Mouse (Mus musculus): ENCODE measurements around the gene Fibp. TPM values are rescaled to one million over a fixed set of nuclear protein-coding genes. Genes with fewer than 3 reads are reported as not detected.

Gene Fibp
- polyA plus RNA-seq, 1 experiment from 2014 or later: 122 TPM

- H3K27me3 ChIP-seq: no peaks in the 10 kb centered on the region
- H3K9ac ChIP-seq: no peak overlapping the region
- 83% methylated on average over 3 of the region's 3 CpGs for WGBS
- no peaks in the 10 kb centered on the region for H3K9me3 ChIP-seq
- H3K4me2 ChIP-seq: no peak overlapping the region
- H3K4me1 ChIP-seq: peaks cover 31% of the 10 kb centered on the region
- no peak overlapping the region for H3K27ac ChIP-seq
- ATAC-seq (ENCODE audit: low FRiP score): no peak
- H3K36me3 ChIP-seq (replicated peaks): peaks cover 3% of the 10 kb centered on the region; the same call in 1 of the 2 replicates
- H3K4me3 ChIP-seq (replicated peaks): no peak overlapping the region
Measured at GRCm38 (mm10) chr19:5472857-5473256, 12.4 kb downstream of the Fibp start.

- ATAC-seq (ENCODE audit: low FRiP score): peak; percentile 64
- peak within 1 kb of the TSS; percentile 65 for H3K4me3 ChIP-seq (replicated peaks)
- peak within 1 kb of the TSS; percentile 97 for H3K4me2 ChIP-seq
- peak within 1 kb of the TSS; percentile 82 for H3K9ac ChIP-seq
- no peaks in the 10 kb centered on the region for H3K9me3 ChIP-seq
- 2% methylated on average over 22 of the region's 22 CpGs for WGBS
- no peaks in the 10 kb centered on the region for H3K27me3 ChIP-seq
- H3K36me3 ChIP-seq (replicated peaks): no peaks in the 10 kb centered on the region
- H3K4me1 ChIP-seq: peaks cover 31% of the 10 kb centered on the region
- H3K27ac ChIP-seq: peak within 1 kb of the TSS; percentile 66; the same call in 1 of the 2 replicates
Measured at GRCm38 (mm10) chr19:5473720-5474119, 13.3 kb downstream of the Fibp start, which contains the start of gene Efemp2. Gene Efemp2, plus strand, starts transcription at chr19:5473954.

GRCm38 (mm10) chr19:5474281-5475068 lies 14.1 kb downstream of the Fibp start:
- Histone ChIP-seq H3K4me3 (replicated peaks) (peak overlapping the region; percentile 65), H3K4me1 (peaks cover 31% of the 10 kb centered on the region), H3K9ac (peak overlapping the region; percentile 82), H3K27ac (peak overlapping the region; percentile 66; the same call in 1 of the 2 replicates), H3K9me3 (no peaks in the 10 kb centered on the region), H3K4me2 (peak overlapping the region; percentile 97), H3K36me3 (replicated peaks) (no peaks in the 10 kb centered on the region), H3K27me3 (no peaks in the 10 kb centered on the region)
- ATAC-seq (ENCODE audit: low FRiP score): peak; percentile 72
- 1% methylated on average over 59 of the region's 68 CpGs for WGBS

- Histone ChIP-seq H3K36me3 (replicated peaks) (no peaks in the 10 kb centered on the region; the same call in 1 of the 2 replicates), H3K4me2 (peak overlapping the region; percentile 97), H3K27me3 (no peaks in the 10 kb centered on the region), H3K9me3 (no peaks in the 10 kb centered on the region), H3K9ac (peak overlapping the region; percentile 82), H3K4me1 (peaks cover 31% of the 10 kb centered on the region), H3K4me3 (replicated peaks) (peak overlapping the region; percentile 65), H3K27ac (0 out of 2 replicates have a peak overlapping the region, but pooled peaks have one; percentile 66)
- 26% methylated on average over 13 of the region's 13 CpGs for WGBS
- no peak for ATAC-seq (ENCODE audit: low FRiP score)
Measured at GRCm38 (mm10) chr19:5475069-5475714, 14.8 kb downstream of the Fibp start.

- WGBS: 88% methylated on average over 10 of the region's 10 CpGs
Measured at GRCm38 (mm10) chr19:5477004-5477667, 16.7 kb downstream of the Fibp start.

GRCm38 (mm10) chr19:5477668-5478300 lies 17.4 kb downstream of the Fibp start:
- H3K9me3 ChIP-seq: no peaks in the 10 kb centered on the region
- no peak overlapping the region for H3K27ac ChIP-seq
- no peak overlapping the region; the same call in 1 of the 2 replicates for H3K4me2 ChIP-seq
- no peak overlapping the region for H3K4me3 ChIP-seq (replicated peaks)
- 89% methylated on average over 18 of the region's 18 CpGs for WGBS
- H3K36me3 ChIP-seq (replicated peaks): peaks cover 17% of the 10 kb centered on the region
- H3K27me3 ChIP-seq: no peaks in the 10 kb centered on the region
- peaks cover 26% of the 10 kb centered on the region for H3K4me1 ChIP-seq
- ATAC-seq (ENCODE audit: low FRiP score): no peak
- H3K9ac ChIP-seq: no peak overlapping the region

More at GRCm38 (mm10) chr19:5477004-5477667, 16.7 kb downstream of the Fibp start:
- no peak for ATAC-seq (ENCODE audit: low FRiP score)
- Histone ChIP-seq H3K36me3 (replicated peaks) (peaks cover 11% of the 10 kb centered on the region), H3K9ac (no peak overlapping the region), H3K9me3 (no peaks in the 10 kb centered on the region), H3K4me1 (peaks cover 26% of the 10 kb centered on the region), H3K27me3 (no peaks in the 10 kb centered on the region), H3K4me2 (no peak overlapping the region), H3K27ac (no peak overlapping the region), H3K4me3 (replicated peaks) (no peak overlapping the region)

GRCm38 (mm10) chr19:5480016-5480415 lies 19.6 kb downstream of the Fibp start:
- Histone ChIP-seq H3K9me3 (no peaks in the 10 kb centered on the region), H3K36me3 (replicated peaks) (peaks cover 39% of the 10 kb centered on the region), H3K4me2 (no peak overlapping the region), H3K9ac (no peak overlapping the region), H3K4me1 (peaks cover 11% of the 10 kb centered on the region), H3K27ac (no peak overlapping the region), H3K4me3 (replicated peaks) (no peak overlapping the region), H3K27me3 (no peaks in the 10 kb centered on the region)
- WGBS: 92% methylated on average over 10 of the region's 10 CpGs
- no peak for ATAC-seq (ENCODE audit: low FRiP score)

GRCm38 (mm10) chr19:5481398-5481797 lies 21.0 kb downstream of the Fibp start:
- peaks cover 52% of the 10 kb centered on the region for H3K36me3 ChIP-seq (replicated peaks)
- 93% methylated on average over 10 of the region's 10 CpGs for WGBS
- H3K9ac ChIP-seq: no peak overlapping the region
- H3K27me3 ChIP-seq: no peaks in the 10 kb centered on the region
- H3K4me2 ChIP-seq: no peak overlapping the region
- no peak for ATAC-seq (ENCODE audit: low FRiP score)
- H3K9me3 ChIP-seq: no peaks in the 10 kb centered on the region
- H3K4me1 ChIP-seq: peaks cover 2% of the 10 kb centered on the region; the same call in 1 of the 2 replicates
- H3K27ac ChIP-seq: no peak overlapping the region
- H3K4me3 ChIP-seq (replicated peaks): no peak overlapping the region

- Histone ChIP-seq H3K4me3 (replicated peaks) (no peak overlapping the region), H3K27me3 (no peaks in the 10 kb centered on the region), H3K36me3 (replicated peaks) (peaks cover 52% of the 10 kb centered on the region), H3K4me1 (peaks cover 21% of the 10 kb centered on the region), H3K27ac (no peak overlapping the region), H3K9me3 (no peaks in the 10 kb centered on the region), H3K9ac (no peak overlapping the region), H3K4me2 (no peak overlapping the region)
- WGBS: 95% methylated on average over 19 of the region's 19 CpGs
- ATAC-seq (ENCODE audit: low FRiP score): no peak
Measured at GRCm38 (mm10) chr19:5483386-5484359, 23.3 kb downstream of the Fibp start.

- Histone ChIP-seq H3K9me3 (no peaks in the 10 kb centered on the region), H3K4me2 (no peak overlapping the region), H3K4me1 (peaks cover 25% of the 10 kb centered on the region), H3K4me3 (replicated peaks) (no peak overlapping the region), H3K9ac (no peak overlapping the region), H3K27ac (no peak overlapping the region), H3K27me3 (no peaks in the 10 kb centered on the region), H3K36me3 (replicated peaks) (peaks cover 52% of the 10 kb centered on the region)
- 89% methylated on average over 5 of the region's 5 CpGs for WGBS
- ATAC-seq (ENCODE audit: low FRiP score): no peak
Measured at GRCm38 (mm10) chr19:5484496-5484895, 24.1 kb downstream of the Fibp start.

GRCm38 (mm10) chr19:5485371-5485770 lies 25.0 kb downstream of the Fibp start:
- H3K27ac ChIP-seq: no peak overlapping the region
- H3K9ac ChIP-seq: no peak overlapping the region
- no peaks in the 10 kb centered on the region for H3K9me3 ChIP-seq
- 92% methylated on average over 8 of the region's 8 CpGs for WGBS
- no peak overlapping the region for H3K4me3 ChIP-seq (replicated peaks)
- H3K4me2 ChIP-seq: no peak overlapping the region
- no peak for ATAC-seq (ENCODE audit: low FRiP score)
- peaks cover 29% of the 10 kb centered on the region for H3K4me1 ChIP-seq
- H3K27me3 ChIP-seq: no peaks in the 10 kb centered on the region
- H3K36me3 ChIP-seq (replicated peaks): peaks cover 52% of the 10 kb centered on the region
